In the genomic region with DNA sequence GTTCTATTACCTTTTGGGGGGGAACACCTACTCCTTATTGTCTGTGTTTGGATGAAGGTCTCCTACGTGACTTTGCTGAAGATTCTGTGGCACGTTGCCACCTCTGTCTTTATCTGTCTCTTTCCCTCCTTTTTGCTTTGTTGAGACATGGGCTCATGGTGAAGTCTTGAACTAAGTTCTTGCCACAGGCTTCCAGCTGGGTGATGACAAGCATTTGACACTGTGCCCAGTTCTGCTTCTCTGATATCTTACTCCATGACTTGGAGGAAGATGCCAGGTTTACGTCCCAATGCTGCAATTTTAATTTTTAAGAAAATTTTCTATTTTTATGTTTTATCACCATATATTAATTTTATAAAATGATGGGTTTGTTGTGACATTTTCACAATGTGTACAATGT, we compare ENCODE assay signal across 11 mouse cellular contexts.
"Had no signal": no experiment of that assay in that cellular context is flagged by ENCODE, and none has a peak within 500 bp of the region (broad histone marks: within the 10 kb centered on the region; RNA-seq: fewer than 3 reads in every experiment).

No protein-coding gene starts in this region.

- H3K27ac ChIP-seq: limb, embryonic 12.5 days; liver, embryonic 13.5 days; midbrain, embryonic 13.5 days had no signal

- H3K27me3 ChIP-seq: limb, embryonic 12.5 days; liver, embryonic 13.5 days; midbrain, embryonic 13.5 days had no signal

- H3K9ac ChIP-seq: limb, embryonic 12.5 days; liver, embryonic 13.5 days; liver, postnatal 0 days; midbrain, embryonic 13.5 days had no signal

- H3K4me2 ChIP-seq: limb, embryonic 12.5 days; liver, embryonic 13.5 days; midbrain, embryonic 13.5 days had no signal

- H3K4me3 ChIP-seq: limb, embryonic 12.5 days; liver, embryonic 13.5 days; midbrain, embryonic 13.5 days had no signal

- ATAC-seq: liver, postnatal 0 days; midbrain, embryonic 13.5 days had no signal

- H3K9me3 ChIP-seq: limb, embryonic 12.5 days; liver, embryonic 13.5 days; midbrain, embryonic 13.5 days had no signal

- H3K4me1 ChIP-seq: limb, embryonic 12.5 days; liver, embryonic 13.5 days; midbrain, embryonic 13.5 days had no signal

- DNase-seq: kidney, adult 8-10 months; kidney, postnatal 25 days; layer of hippocampus, postnatal 36 days; liver; liver, embryonic 13.5 days; liver, postnatal 0 days; right cerebral cortex, adult 18-20 months; right cerebral cortex, postnatal 25 days; thymus, postnatal 36 days had no signal

- H3K36me3 ChIP-seq: limb, embryonic 12.5 days; liver, embryonic 13.5 days; midbrain, embryonic 13.5 days had no signal
